Mouse (Mus musculus) splenic B cell, adult 2 months (primary cell): ENCODE results near the gene Vmn2r32.
"Not testable (repeated sequence)": the region's sequence is repeated elsewhere in the genome, so short reads cannot be mapped to it uniquely, and the experiment has no call there.

ENCODE experiments used
- DNase-seq: peaks from one replicate; pipeline ENCODE4 v3.0.0-alpha.2; 2011; ENCODE audit warnings: low read depth, low spot score
- H3K27me3 ChIP-seq: 2 replicates; pipeline ENCODE4 v1.6.1; 2012; ENCODE audit warnings: mild to moderate bottlenecking, low read length, moderate library complexity, mixed read lengths; ENCODE audit not compliant: control insufficient read depth, poor library complexity, insufficient read depth, severe bottlenecking
- H3K36me3 ChIP-seq: 2 replicates; pipeline ENCODE4 v1.6.1; 2012; ENCODE audit warnings: mild to moderate bottlenecking, low read length, moderate library complexity, mixed read lengths; ENCODE audit not compliant: control insufficient read depth, poor library complexity, insufficient read depth, severe bottlenecking

Gene Vmn2r32

DNA sequence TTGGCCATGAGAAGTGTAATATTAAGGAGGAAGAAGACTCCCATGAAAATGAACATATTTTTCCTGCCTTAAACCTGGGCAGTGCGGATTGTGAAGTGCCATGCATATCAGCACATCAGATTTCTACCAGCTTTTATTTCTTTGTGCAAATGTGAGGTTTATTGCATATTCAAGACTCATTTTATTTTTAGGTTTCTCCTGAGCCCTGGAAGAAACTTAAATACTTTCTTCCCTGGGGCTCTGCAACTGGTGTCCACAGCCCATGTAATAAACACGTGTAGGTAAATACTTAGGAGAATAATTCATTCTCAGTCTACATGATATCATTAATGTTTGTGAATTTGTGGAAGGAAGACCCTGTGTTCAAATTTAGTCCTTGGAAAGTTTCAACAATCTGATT is at the start of gene Vmn2r32:
Vmn2r32 (minus strand) TSS at position 101 of the 400 bp plus-strand sequence.
- not testable (repeated sequence) for H3K27me3 ChIP-seq, DNase-seq, H3K36me3 ChIP-seq
